Mouse (Mus musculus) spleen, adult 2 months (tissue): ENCODE results near the gene Rab36. TPM values are rescaled to one million over a fixed set of nuclear protein-coding genes. Genes with fewer than 3 reads are reported as not detected.

Experiments
- DNase-seq, 2 experiments: peaks; one replicate each; pipeline versions ENCODE4 v3.0.0 to v3.0.0-alpha.2; 2012 to 2021; ENCODE audit warnings: low spot score in 2 of 2, low read depth in 1 of 2
- H3K27ac ChIP-seq: fragments of 200-500 bp; 2 replicates; pipeline ENCODE4 v1.5.1; 2012; ENCODE audit warnings: low read length, inconsistent platforms; ENCODE audit not compliant: insufficient read depth
- H3K27me3 ChIP-seq: fragments of 200-500 bp; 2 replicates; pipeline ENCODE4 v1.6.1; 2012; ENCODE audit warnings: mild to moderate bottlenecking, moderate library complexity, low read length, inconsistent platforms; ENCODE audit not compliant: control insufficient read depth, insufficient read depth
- H3K36me3 ChIP-seq: fragments of 200-500 bp; 2 replicates; pipeline ENCODE4 v1.6.1; 2012; ENCODE audit warnings: mild to moderate bottlenecking, low read length, inconsistent platforms; ENCODE audit not compliant: control insufficient read depth, insufficient read depth
- H3K4me1 ChIP-seq: fragments of 200-500 bp; 2 replicates; pipeline ENCODE4 v1.6.1; 2011; ENCODE audit warnings: inconsistent platforms; ENCODE audit not compliant: control insufficient read depth, insufficient read depth, insufficient read length
- H3K4me3 ChIP-seq: fragments of 200-500 bp; 2 replicates; pipeline ENCODE4 v1.5.1; 2011; ENCODE audit warnings: mild to moderate bottlenecking, inconsistent platforms; ENCODE audit not compliant: insufficient read depth, insufficient read length; ENCODE audit errors: extremely low read depth
- CTCF ChIP-seq: fragments of 200-500 bp; IDR thresholded peaks from 2 replicates; pipeline ENCODE4 v1.5.1; 2011; ENCODE audit warnings: mild to moderate bottlenecking, inconsistent platforms; ENCODE audit not compliant: insufficient read depth, insufficient read length, insufficient replicate concordance; ENCODE audit errors: extremely low read depth
- POLR2A ChIP-seq: fragments of 200-500 bp; IDR thresholded peaks from 2 replicates; pipeline ENCODE4 v1.6.1; 2011; ENCODE audit warnings: low read depth, low read length, inconsistent platforms
- WGBS: fragments of 180-500 bp; shearing (Covaris S2); methylation state at CpG from one replicate; pipeline ENCODE4 v1.1.7; 2018; 5-methylcytosine and 5-hydroxymethylcytosine counted together
- polyA plus RNA-seq: library from polyadenylated mRNA; depleted of rRNA; stranded (reverse); fragments of >200 nt; gene quantifications from 2 replicates; pipeline ENCODE4 v1.2.3, GENCODE M21; 2012

The Rab36 gene
- polyA plus RNA-seq, 1 experiment, result 3.7 TPM

GRCm38 (mm10) chr10:75044459-75044858 is 7.6 kb downstream of the Rab36 start:
- DNase-seq, result no peak
- H3K4me1 ChIP-seq, result no peaks in the 10 kb centered on the region
- no peak for TF ChIP-seq POLR2A
- TF ChIP-seq CTCF, result no peak
- H3K27me3 ChIP-seq, result no peaks in the 10 kb centered on the region
- no peaks in the 10 kb centered on the region for H3K36me3 ChIP-seq
- no peak overlapping the region for H3K27ac ChIP-seq
- H3K4me3 ChIP-seq, result no peak overlapping the region
- WGBS, result 59% methylated on average over 7 of the region's 7 CpGs

DNA sequence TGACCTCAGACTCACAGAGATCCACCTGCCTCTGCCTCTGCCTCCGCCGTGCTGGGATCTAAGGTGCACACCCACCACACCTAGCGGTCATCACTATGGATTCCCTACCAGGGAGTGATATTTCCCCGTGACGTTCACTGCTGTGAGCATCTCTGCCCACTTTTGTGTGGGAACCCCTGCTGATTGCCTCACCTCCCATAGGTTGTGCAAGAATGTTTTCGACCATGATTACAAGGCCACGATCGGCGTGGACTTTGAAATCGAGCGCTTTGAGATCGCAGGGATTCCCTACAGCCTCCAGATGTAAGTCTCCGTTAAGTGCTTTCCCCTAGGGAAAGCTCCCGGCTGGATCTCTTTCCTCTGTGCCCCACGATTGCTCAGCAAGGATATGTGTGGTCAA is 9.0 kb downstream of the Rab36 start:
- 88% methylated on average over 15 of the region's 15 CpGs for WGBS
- DNase-seq, result no peak
- H3K27ac ChIP-seq, result no peak overlapping the region
- H3K4me3 ChIP-seq, result no peak overlapping the region
- no peaks in the 10 kb centered on the region for H3K4me1 ChIP-seq
- no peaks in the 10 kb centered on the region for H3K27me3 ChIP-seq
- H3K36me3 ChIP-seq, result no peaks in the 10 kb centered on the region
- TF ChIP-seq CTCF, result no peak
- TF ChIP-seq POLR2A, result no peak

GRCm38 (mm10) chr10:75048711-75049110 is 11.9 kb downstream of the Rab36 start:
- Histone ChIP-seq H3K27me3 (no peaks in the 10 kb centered on the region), H3K4me3 (no peak overlapping the region), H3K36me3 (no peaks in the 10 kb centered on the region), H3K27ac (no peak overlapping the region), H3K4me1 (no peaks in the 10 kb centered on the region)
- DNase-seq, result no peak
- no peak for TF ChIP-seq CTCF
- TF ChIP-seq POLR2A, result no peak
- WGBS, result 77% methylated on average over 7 of the region's 7 CpGs

DNA sequence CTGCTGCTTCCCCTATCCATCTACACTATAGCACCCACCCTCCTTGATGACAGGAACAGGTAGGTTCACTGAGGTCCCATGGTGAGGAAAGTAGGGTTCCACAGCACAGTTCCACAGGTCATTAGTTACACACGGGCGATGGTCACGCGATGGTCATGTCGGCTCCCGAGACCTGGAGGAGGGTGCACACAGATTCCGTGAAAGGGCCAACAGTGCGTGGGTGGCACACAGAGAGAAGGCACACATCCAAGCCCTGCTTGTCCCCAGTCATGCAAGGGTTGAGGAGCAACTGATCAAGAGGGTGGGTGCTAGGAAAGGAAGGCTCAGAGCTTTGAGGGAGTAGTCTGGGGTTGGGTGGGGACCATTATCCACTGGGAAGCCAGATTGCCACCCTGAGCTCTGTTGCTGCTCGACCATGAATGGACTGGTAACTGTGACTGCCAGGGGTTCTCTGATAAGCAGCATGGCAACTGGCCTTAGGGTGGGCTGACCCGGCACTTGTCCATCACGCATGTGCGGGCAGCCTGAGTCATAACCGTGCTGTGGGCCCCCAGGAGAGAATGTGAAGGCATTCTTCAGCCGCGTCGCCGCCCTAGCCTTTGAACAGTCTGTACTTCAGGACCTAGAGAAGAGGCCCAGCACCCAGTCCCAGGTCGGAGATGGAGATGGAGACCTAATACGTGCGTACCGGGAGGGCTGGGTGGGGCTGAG is 14.7 kb downstream of the Rab36 start:
- H3K4me3 ChIP-seq, result no peak overlapping the region
- H3K27ac ChIP-seq, result no peak overlapping the region
- H3K4me1 ChIP-seq, result peaks cover 2% of the 10 kb centered on the region; the same call in 1 of the 2 replicates
- no peaks in the 10 kb centered on the region for H3K36me3 ChIP-seq
- TF ChIP-seq CTCF (no peak), POLR2A (no peak)
- WGBS, result 91% methylated on average over 21 of the region's 21 CpGs
- no peaks in the 10 kb centered on the region for H3K27me3 ChIP-seq
- no peak for DNase-seq

GRCm38 (mm10) chr10:75052902-75053301 is 16.0 kb downstream of the Rab36 start:
- Histone ChIP-seq H3K36me3 (no peaks in the 10 kb centered on the region), H3K4me1 (peaks cover 2% of the 10 kb centered on the region; the same call in 1 of the 2 replicates), H3K27ac (no peak overlapping the region), H3K27me3 (no peaks in the 10 kb centered on the region), H3K4me3 (no peak overlapping the region)
- WGBS, result 91% methylated on average over 8 of the region's 8 CpGs
- TF ChIP-seq CTCF, result no peak
- TF ChIP-seq POLR2A, result no peak
- DNase-seq, result no peak

DNA sequence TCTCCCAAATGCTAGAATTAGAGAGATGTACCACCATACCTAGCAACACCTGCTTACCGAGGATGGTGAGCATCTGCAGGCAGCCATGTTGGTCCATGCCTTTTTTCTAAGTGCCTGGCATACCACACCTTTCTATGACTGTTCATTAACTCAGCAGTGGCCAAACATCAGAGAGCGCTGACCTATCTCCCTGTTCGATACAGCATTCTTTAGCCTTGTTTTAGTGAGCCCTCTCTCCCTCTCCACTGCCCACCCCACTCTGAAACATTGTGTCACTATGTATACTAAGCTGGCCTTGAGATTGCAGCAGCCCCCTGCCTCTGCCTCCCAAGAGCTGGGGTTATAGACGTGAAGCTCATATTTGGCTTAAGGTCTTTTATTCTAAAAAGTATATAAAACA is 16.8 kb downstream of the Rab36 start:
- no peak overlapping the region for H3K4me3 ChIP-seq
- H3K4me1 ChIP-seq, result peaks cover 2% of the 10 kb centered on the region; the same call in 1 of the 2 replicates
- 88% methylated on average over 4 of the region's 4 CpGs for WGBS
- no peaks in the 10 kb centered on the region for H3K27me3 ChIP-seq
- TF ChIP-seq POLR2A (no peak), CTCF (no peak)
- no peak for DNase-seq
- H3K27ac ChIP-seq, result no peak overlapping the region
- H3K36me3 ChIP-seq, result no peaks in the 10 kb centered on the region

- DNase-seq, result no peak
- Histone ChIP-seq H3K27ac (no peak overlapping the region), H3K4me1 (peaks cover 2% of the 10 kb centered on the region; the same call in 1 of the 2 replicates), H3K36me3 (no peaks in the 10 kb centered on the region), H3K27me3 (no peaks in the 10 kb centered on the region), H3K4me3 (no peak overlapping the region)
- TF ChIP-seq CTCF (no peak), POLR2A (no peak)
- WGBS, result 51% methylated on average over 6 of the region's 6 CpGs
Observed at GRCm38 (mm10) chr10:75054125-75054524, 17.3 kb downstream of the Rab36 start.
